Mouse (Mus musculus): ENCODE results near the gene Vps26c.
"Not testable (repeated sequence)": the region's sequence is repeated elsewhere in the genome, so short reads cannot be mapped to it uniquely, and the experiment has no call there.

The Vps26c gene

GRCm38 (mm10) chr16:94489326-94489725 lies 37.3 kb downstream of the Vps26c start:
- no peak for DNase-seq (ENCODE audit: low spot score in 2 of 2)

- no peak for DNase-seq (ENCODE audit: low spot score in 2 of 2)
Observed at GRCm38 (mm10) chr16:94487341-94487740, 39.3 kb downstream of the Vps26c start.

- no peak for DNase-seq (ENCODE audit: low spot score in 2 of 2)
Observed at GRCm38 (mm10) chr16:94484752-94485535, 41.7 kb downstream of the Vps26c start.

- DNase-seq (ENCODE audit: low spot score in 2 of 2), result no peak
Observed at GRCm38 (mm10) chr16:94473086-94473822, 53.4 kb downstream of the Vps26c start.

GRCm38 (mm10) chr16:94472515-94472951 lies 54.1 kb downstream of the Vps26c start:
- DNase-seq (ENCODE audit: low spot score in 2 of 2), result no peak

- no peak for DNase-seq (ENCODE audit: low spot score in 2 of 2)
Observed at GRCm38 (mm10) chr16:94468391-94468790, 58.2 kb downstream of the Vps26c start.

GRCm38 (mm10) chr16:94467337-94468055 lies 59.1 kb downstream of the Vps26c start:
- no peak for DNase-seq (ENCODE audit: low spot score in 2 of 2)

- not testable (repeated sequence) for DNase-seq (ENCODE audit: low spot score in 2 of 2)
Observed at GRCm38 (mm10) chr16:94466317-94466716, 60.3 kb downstream of the Vps26c start.

GRCm38 (mm10) chr16:94465900-94466299 lies 60.7 kb downstream of the Vps26c start:
- DNase-seq (ENCODE audit: low spot score in 2 of 2), result no peak

- DNase-seq (ENCODE audit: low spot score in 2 of 2), result no peak
Observed at GRCm38 (mm10) chr16:94464067-94464466, 62.6 kb downstream of the Vps26c start.

- DNase-seq (ENCODE audit: low spot score in 2 of 2), result no peak
Observed at GRCm38 (mm10) chr16:94454146-94454545, 72.5 kb downstream of the Vps26c start.

GRCm38 (mm10) chr16:94452768-94453167 lies 73.9 kb downstream of the Vps26c start:
- DNase-seq (ENCODE audit: low spot score in 2 of 2), result no peak

GRCm38 (mm10) chr16:94451545-94452488 lies 74.8 kb downstream of the Vps26c start:
- DNase-seq (ENCODE audit: low spot score in 2 of 2), result no peak

GRCm38 (mm10) chr16:94449632-94450031 lies 77.0 kb downstream of the Vps26c start:
- DNase-seq (ENCODE audit: low spot score in 2 of 2), result no peak

- DNase-seq (ENCODE audit: low spot score in 2 of 2), result no peak
Observed at GRCm38 (mm10) chr16:94449151-94449550, 77.5 kb downstream of the Vps26c start.
